Mouse (Mus musculus) brain, embryonic 14.5 days (tissue): ENCODE results near the gene Cd164.

Source experiments
- CTCF ChIP-seq: fragments of 200-500 bp; IDR thresholded peaks from 2 replicates; pipeline ENCODE4 v1.5.1; 2012; ENCODE audit warnings: inconsistent platforms, mild to moderate bottlenecking, moderate library complexity, borderline replicate concordance; ENCODE audit not compliant: insufficient read depth, insufficient read length; ENCODE audit errors: extremely low read depth
- POLR2A ChIP-seq: fragments of 200-500 bp; IDR thresholded peaks from 2 replicates; pipeline ENCODE4 v1.6.1; 2012; ENCODE audit warnings: mild to moderate bottlenecking, inconsistent platforms, borderline replicate concordance; ENCODE audit not compliant: poor library complexity, insufficient read depth, insufficient read length, severe bottlenecking; ENCODE audit errors: extremely low read depth

- TF ChIP-seq POLR2A = no peak
- no peak for TF ChIP-seq CTCF
Observed at GRCm38 (mm10) chr10:41568306-41568705, 49.1 kb downstream of the Cd164 start.
